Mouse (Mus musculus): ENCODE results near the gene Prmt1.
A peak's percentile ranks its signal among the peaks of the same experiment; 100 is the strongest.

Prmt1 gene

DNA sequence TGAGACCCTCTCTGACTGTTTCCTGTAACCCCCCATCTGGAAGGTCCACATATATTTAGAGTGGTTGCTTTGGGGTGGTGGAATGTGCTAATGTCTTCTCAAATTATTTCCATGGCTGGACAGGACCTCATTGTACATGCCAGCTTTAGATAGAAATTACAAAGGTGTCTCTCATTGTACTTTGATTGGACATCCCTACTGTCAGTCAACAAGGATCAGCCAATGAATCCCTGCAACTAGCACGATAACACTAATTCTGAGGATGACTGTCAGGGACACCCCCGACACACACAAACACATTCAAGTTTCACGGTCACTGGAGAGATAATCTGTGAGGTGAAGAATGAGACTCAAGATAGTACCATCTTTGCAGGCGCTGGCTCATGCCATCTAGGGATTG is 47.7 kb downstream of the Prmt1 start:
- no peak for DNase-seq

DNA sequence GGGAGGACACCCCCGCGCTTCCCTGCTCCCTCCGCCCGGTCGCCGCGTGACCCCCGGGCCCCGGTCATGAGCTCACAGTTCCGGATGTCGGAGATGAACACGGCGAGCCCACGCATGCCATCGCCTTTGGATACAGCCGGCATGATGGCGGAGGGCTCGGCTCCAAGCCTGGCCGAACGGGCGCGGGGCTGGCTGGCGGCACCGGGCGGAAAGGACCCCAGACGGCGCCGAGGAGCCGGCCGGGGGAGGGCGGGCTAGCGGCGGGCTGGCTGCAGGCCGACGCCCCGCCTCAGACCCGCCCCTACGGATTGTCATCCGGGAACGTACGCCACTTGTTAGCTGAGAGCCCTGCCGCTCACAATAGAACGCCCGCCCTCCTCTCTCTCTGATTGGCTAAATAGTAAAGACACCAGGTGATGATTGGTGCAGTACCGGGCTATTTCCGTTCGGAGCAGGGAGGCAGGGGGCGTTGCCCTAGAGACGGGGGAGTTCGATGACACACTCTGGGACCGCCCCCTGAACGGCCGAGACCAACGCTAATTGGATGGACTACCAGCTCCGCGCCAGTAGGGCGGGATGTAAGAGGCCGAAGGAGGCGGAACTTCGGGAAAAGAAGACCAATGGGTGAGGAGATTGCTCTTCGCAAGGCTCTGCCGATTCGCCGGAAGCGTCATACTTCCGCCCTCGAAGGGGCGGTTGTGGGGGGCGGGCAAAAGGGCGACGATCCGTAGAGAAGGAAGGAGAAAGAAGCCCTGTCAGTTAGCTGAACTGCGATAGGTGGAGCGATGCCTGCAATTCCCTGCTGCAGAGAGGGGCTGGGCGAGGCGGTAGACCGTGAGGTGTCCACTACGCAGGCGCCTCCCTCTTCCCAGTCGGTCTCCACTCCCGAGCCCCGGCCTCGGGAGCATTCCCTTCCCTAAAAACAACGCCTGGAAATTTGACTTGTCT is 56.9 kb downstream of the Prmt1 start, which contains the start of gene Ap2a1:
Gene Ap2a1, minus strand, starts transcription at position 293 of the 948 bp plus-strand sequence.
- peak; percentile 99 for DNase-seq

DNA sequence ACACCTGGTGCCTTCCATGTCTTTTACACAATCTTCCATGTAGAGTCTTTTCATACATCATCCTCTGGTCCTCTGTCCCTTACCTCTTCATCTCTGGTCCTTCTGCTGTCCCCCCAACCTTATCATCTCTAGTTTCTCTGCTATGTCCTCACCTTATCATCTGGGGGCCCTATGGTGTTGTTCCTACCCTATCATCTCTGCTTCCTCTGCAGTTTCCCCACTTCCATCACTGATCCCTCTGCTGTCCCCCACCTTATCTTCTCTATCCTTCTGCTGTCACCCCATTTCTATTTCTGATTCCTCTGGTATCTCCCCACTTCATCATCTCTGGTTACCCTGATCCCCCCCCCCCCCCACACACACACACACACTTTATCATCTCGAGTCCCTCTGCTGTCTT is 57.8 kb downstream of the Prmt1 start:
- DNase-seq = no peak
